In the genomic region with DNA sequence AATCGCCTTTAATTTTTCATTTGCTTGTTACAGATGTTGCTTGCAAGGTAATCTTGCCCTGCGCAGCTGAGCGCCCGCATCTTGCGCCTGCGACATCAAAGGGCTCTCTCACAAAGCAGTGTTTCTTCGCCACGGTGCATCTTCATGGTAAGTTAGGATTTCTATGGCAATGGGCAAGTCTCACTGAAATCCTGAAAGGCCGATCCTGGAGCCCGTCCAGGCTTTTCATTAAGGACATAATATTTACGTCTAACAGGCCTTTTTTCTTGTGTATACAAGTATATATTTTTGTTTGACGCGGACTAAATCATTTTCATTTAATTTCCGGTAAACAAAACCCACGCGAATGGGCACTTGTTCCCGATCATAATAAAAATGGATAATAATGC, we compare ENCODE assay signal across 13 mouse cellular contexts. TPM values are rescaled to one million over a fixed set of nuclear protein-coding genes. Genes with fewer than 3 reads are reported as not detected.
DNase-seq lines count a peak whose midpoint lies in the region; ATAC-seq and TF ChIP-seq lines count a peak whose summit lies in the region.
"Had no signal": no experiment of that assay in that cellular context is flagged by ENCODE, and none has a peak within 500 bp of the region (broad histone marks: within the 10 kb centered on the region; RNA-seq: fewer than 3 reads in every experiment).

No protein-coding gene starts in this region.

- H3K27me3 ChIP-seq in forebrain, embryonic 12.5 days, result peaks cover 84% of the 10 kb centered on the region
- peaks cover 100% of the 10 kb centered on the region for H3K27me3 ChIP-seq in limb, embryonic 10.5 days (ENCODE audit: low read depth, poor library complexity, severe bottlenecking)
- H3K27me3 ChIP-seq in neural tube, embryonic 14.5 days (ENCODE audit: control insufficient read depth, insufficient read depth, low read length), result peaks cover 31% of the 10 kb centered on the region

- intact Hi-C loops in left cerebral cortex, postnatal 4 days (cut with DNase I), result no loop called here
- intact Hi-C loops in left cerebral cortex, adult 2 months (cut with DNase I), result loop anchor here (10.0 kb wide), 1 partner anchor 1502 kb away; no protein-coding TSS in a partner anchor

- 1% methylated on average over 17 of the region's 17 CpGs for WGBS in forebrain, embryonic 12.5 days
- under 1% methylated on average over 17 of the region's 17 CpGs for WGBS in limb, embryonic 10.5 days
- 9% methylated on average over 17 of the region's 17 CpGs for WGBS in neural tube, embryonic 14.5 days

- peak overlapping the region; percentile 94 for H3K27ac ChIP-seq in forebrain, embryonic 12.5 days
- H3K27ac ChIP-seq in limb, embryonic 10.5 days, result no peak overlapping the region
- peak overlapping the region; percentile 96 for H3K27ac ChIP-seq in neural tube, embryonic 14.5 days (ENCODE audit: low read depth, low read length)
- H3K27ac ChIP-seq in left cerebral cortex, adult 2 months, result no peak overlapping the region
- H3K27ac ChIP-seq: kidney, postnatal 0 days; limb, embryonic 12.5 days had no signal

- H3K9me3 ChIP-seq in forebrain, embryonic 12.5 days, result no peaks in the 10 kb centered on the region
- H3K9me3 ChIP-seq in limb, embryonic 10.5 days (replicated peaks), result no peaks in the 10 kb centered on the region
- no peaks in the 10 kb centered on the region for H3K9me3 ChIP-seq in neural tube, embryonic 14.5 days (ENCODE audit: control insufficient read depth, low read length)
- H3K9me3 ChIP-seq: limb, embryonic 12.5 days had no signal

- H3K4me3 ChIP-seq in forebrain, embryonic 12.5 days (replicated peaks), result peak overlapping the region; percentile 21
- H3K4me3 ChIP-seq in limb, embryonic 10.5 days, result no peak overlapping the region
- peak overlapping the region; percentile 1; the same call in 1 of the 2 replicates for H3K4me3 ChIP-seq in neural tube, embryonic 14.5 days (ENCODE audit: low read depth, low read length)
- H3K4me3 ChIP-seq in left cerebral cortex, adult 2 months, result no peak overlapping the region
- H3K4me3 ChIP-seq: limb, embryonic 12.5 days had no signal

- H3K9ac ChIP-seq in forebrain, embryonic 12.5 days, result 0 out of 2 replicates have a peak overlapping the region, but pooled peaks have one; percentile 40
- peak overlapping the region; percentile 17; the same call in 1 of the 2 replicates for H3K9ac ChIP-seq in neural tube, embryonic 14.5 days (replicated peaks; ENCODE audit: low read depth, low read length)
- H3K9ac ChIP-seq: limb, embryonic 12.5 days had no signal

- H3K36me3 ChIP-seq in forebrain, embryonic 12.5 days (replicated peaks), result no peaks in the 10 kb centered on the region
- H3K36me3 ChIP-seq in limb, embryonic 10.5 days, result no peaks in the 10 kb centered on the region
- H3K36me3 ChIP-seq in neural tube, embryonic 14.5 days (ENCODE audit: control insufficient read depth, insufficient read depth, low read length), result no peaks in the 10 kb centered on the region
- H3K36me3 ChIP-seq: limb, embryonic 12.5 days had no signal

- H3K4me2 ChIP-seq in forebrain, embryonic 12.5 days, result peak overlapping the region; percentile 46
- H3K4me2 ChIP-seq in neural tube, embryonic 14.5 days (ENCODE audit: low read depth, low read length), result peak overlapping the region; percentile 37
- H3K4me2 ChIP-seq: limb, embryonic 12.5 days had no signal

- no peak for TF ChIP-seq CTCF in left cerebral cortex, adult 2 months (IDR thresholded peaks at IDR 0.05)

- DNase-seq in left cerebral cortex, postnatal 4 days, result peak; percentile 79
- DNase-seq in left cerebral cortex, adult 18-20 months (ENCODE audit: low spot score in 2 of 2), result no peak
- DNase-seq in limb, embryonic 10.5 days (ENCODE audit: low spot score), result peak; percentile 45
- no peak for DNase-seq in urinary bladder, adult 2 months (ENCODE audit: low spot score)
- DNase-seq in frontal cortex, postnatal 10 days (ENCODE audit: low spot score in 2 of 2), result no peak
- no peak for DNase-seq in left cerebral cortex, adult 2 months (ENCODE audit: extremely low spot score in 1 of 2, low spot score in 2 of 2)

- ATAC-seq in forebrain, embryonic 12.5 days (ENCODE audit: low FRiP score), result peak; percentile 16; the same call in 1 of the 2 replicates
- no peak for ATAC-seq in neural tube, embryonic 14.5 days (ENCODE audit: low read depth)

- peaks cover 46% of the 10 kb centered on the region for H3K4me1 ChIP-seq in forebrain, embryonic 12.5 days
- H3K4me1 ChIP-seq in limb, embryonic 10.5 days, result peaks cover 9% of the 10 kb centered on the region
- peaks cover 10% of the 10 kb centered on the region; the same call in 1 of the 2 replicates for H3K4me1 ChIP-seq in neural tube, embryonic 14.5 days (ENCODE audit: control insufficient read depth, insufficient read depth, low read length)

RNA-seq across cellular contexts. Expression of gene Zic1, which starts 20.9 kb away (rescaled TPM):
- total RNA-seq in left cerebral cortex, postnatal 4 days (2021), result 10 to 100 TPM; 21.4 to 28.8 TPM
- 10 to 100 TPM; 10.7 to 14.3 TPM for total RNA-seq in left cerebral cortex, adult 18-20 months (2021)
- polyA plus RNA-seq in forebrain, embryonic 12.5 days (2016; fragmentation: Nextera tagmentation; extraction: Ambion mirVana), result 13.9 and 14.4 TPM in 2 replicates
- polyA plus RNA-seq in limb, embryonic 10.5 days (2016; fragmentation: Nextera tagmentation; extraction: Ambion mirVana), result 0.05 and 0.06 TPM in 2 replicates
- polyA plus RNA-seq in neural tube, embryonic 14.5 days (2014; fragmentation: Nextera tagmentation; extraction: Ambion mirVana), result 28.7 and 30.5 TPM in 2 replicates
- 0.03 and 0.08 TPM in 2 replicates for polyA plus RNA-seq in urinary bladder, adult 2 months (2012; rRNA removed)
- 10 to 100 TPM; 15.8 to 16.0 TPM for total RNA-seq in left cerebral cortex, adult 2 months (2021)
- polyA plus RNA-seq: heart, postnatal 0 days; kidney, postnatal 0 days; lung, embryonic 16.5 days; stomach, embryonic 14.5 days had no signal

RNA-seq across cellular contexts. Expression of gene Zic4, which starts 24.3 kb away (rescaled TPM):
- total RNA-seq in left cerebral cortex, postnatal 4 days (2021), result 1 to 10 TPM; 9.4 to 10.0 TPM
- total RNA-seq in left cerebral cortex, adult 18-20 months (2021), result 1 to 10 TPM; 3.5 to 4.4 TPM
- 56.4 and 60.5 TPM in 2 replicates for polyA plus RNA-seq in forebrain, embryonic 12.5 days (2016; fragmentation: Nextera tagmentation; extraction: Ambion mirVana)
- 0.05 and 0.24 TPM in 2 replicates for polyA plus RNA-seq in limb, embryonic 10.5 days (2016; fragmentation: Nextera tagmentation; extraction: Ambion mirVana)
- 46.7 and 50.5 TPM in 2 replicates for polyA plus RNA-seq in neural tube, embryonic 14.5 days (2014; fragmentation: Nextera tagmentation; extraction: Ambion mirVana)
- polyA plus RNA-seq in urinary bladder, adult 2 months (2012; rRNA removed), result 0.01 TPM in 1 of 2 replicates, not detected in the other
- total RNA-seq in left cerebral cortex, adult 2 months (2021), result 1 to 10 TPM; 4.0 to 4.6 TPM
- polyA plus RNA-seq: heart, postnatal 0 days; kidney, postnatal 0 days; lung, embryonic 16.5 days; stomach, embryonic 14.5 days had no signal

Comparison
In these comparisons a context has a peak if more than half of its experiments do, and no peak if none do; other contexts are left out.
1. DNase-seq: peak in left cerebral cortex, postnatal 4 days (single experiment) and limb, embryonic 10.5 days (single experiment); none in left cerebral cortex, adult 18-20 months (0 of 2), urinary bladder, adult 2 months (single experiment), frontal cortex, postnatal 10 days (0 of 2) and left cerebral cortex, adult 2 months (0 of 2).
2. H3K27ac ChIP-seq: peak in forebrain, embryonic 12.5 days (single experiment) and neural tube, embryonic 14.5 days (single experiment); none in limb, embryonic 10.5 days (single experiment) and left cerebral cortex, adult 2 months (single experiment).
3. H3K4me3 ChIP-seq: peak in forebrain, embryonic 12.5 days (single experiment) and neural tube, embryonic 14.5 days (single experiment); none in limb, embryonic 10.5 days (single experiment) and left cerebral cortex, adult 2 months (single experiment).
4. RNA of gene Zic1, which starts 20.9 kb away (polyA plus RNA-seq): 28.7 to 30.5 TPM in neural tube, embryonic 14.5 days and 13.9 to 14.4 TPM in forebrain, embryonic 12.5 days; 0.03 to 0.08 TPM in urinary bladder, adult 2 months and 0.05 to 0.06 TPM in limb, embryonic 10.5 days; every median in the first group is over 10 times any median in the second.
5. RNA of gene Zic4, which starts 24.3 kb away (polyA plus RNA-seq): 56.4 to 60.5 TPM in forebrain, embryonic 12.5 days and 46.7 to 50.5 TPM in neural tube, embryonic 14.5 days; 0.05 to 0.24 TPM in limb, embryonic 10.5 days and 0.01 TPM in urinary bladder, adult 2 months; every median in the first group is over 10 times any median in the second.